Mouse (Mus musculus): ENCODE results near the gene Slc26a6. TPM values are rescaled to one million over a fixed set of nuclear protein-coding genes. Genes with fewer than 3 reads are reported as not detected.

Slc26a6 gene
- polyA plus RNA-seq, 1 experiment: 17.0 TPM

DNA sequence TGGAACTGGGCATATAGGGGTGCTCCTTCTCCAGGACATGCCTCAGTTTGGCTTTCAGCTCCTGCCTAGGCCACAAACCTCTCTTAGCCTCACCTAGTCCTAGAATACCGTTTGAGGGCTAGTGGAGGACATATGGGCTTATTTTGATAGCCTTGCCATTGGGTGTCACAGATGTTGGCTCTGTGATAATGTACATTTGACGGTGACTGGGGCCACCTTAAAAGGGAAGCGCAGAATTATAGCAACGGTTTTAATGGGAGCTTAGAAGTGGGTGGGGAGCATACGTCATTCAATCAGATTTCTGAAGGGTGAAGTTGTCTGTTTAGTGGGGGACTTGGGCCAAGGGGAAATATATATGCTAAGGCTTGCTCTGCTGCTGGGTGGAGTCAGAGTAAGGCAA lies 92.5 kb downstream of the Slc26a6 start:
- TF ChIP-seq CTCF (IDR thresholded peaks at IDR 0.05; ENCODE audit: insufficient read depth, low read length) (no peak), POLR2A (IDR thresholded peaks at IDR 0.05; ENCODE audit: borderline replicate concordance, extremely low read depth, low read depth, low read length) (no peak)
- no peak for DNase-seq
- no peaks in the 10 kb centered on the region for H3K4me1 ChIP-seq (ENCODE audit: control insufficient read depth, insufficient read depth, low read length)
- no peak overlapping the region for H3K4me3 ChIP-seq (replicated peaks; ENCODE audit: extremely low read depth, low read depth, low read length)
- WGBS: 82% methylated on average over 5 of the region's 5 CpGs

DNA sequence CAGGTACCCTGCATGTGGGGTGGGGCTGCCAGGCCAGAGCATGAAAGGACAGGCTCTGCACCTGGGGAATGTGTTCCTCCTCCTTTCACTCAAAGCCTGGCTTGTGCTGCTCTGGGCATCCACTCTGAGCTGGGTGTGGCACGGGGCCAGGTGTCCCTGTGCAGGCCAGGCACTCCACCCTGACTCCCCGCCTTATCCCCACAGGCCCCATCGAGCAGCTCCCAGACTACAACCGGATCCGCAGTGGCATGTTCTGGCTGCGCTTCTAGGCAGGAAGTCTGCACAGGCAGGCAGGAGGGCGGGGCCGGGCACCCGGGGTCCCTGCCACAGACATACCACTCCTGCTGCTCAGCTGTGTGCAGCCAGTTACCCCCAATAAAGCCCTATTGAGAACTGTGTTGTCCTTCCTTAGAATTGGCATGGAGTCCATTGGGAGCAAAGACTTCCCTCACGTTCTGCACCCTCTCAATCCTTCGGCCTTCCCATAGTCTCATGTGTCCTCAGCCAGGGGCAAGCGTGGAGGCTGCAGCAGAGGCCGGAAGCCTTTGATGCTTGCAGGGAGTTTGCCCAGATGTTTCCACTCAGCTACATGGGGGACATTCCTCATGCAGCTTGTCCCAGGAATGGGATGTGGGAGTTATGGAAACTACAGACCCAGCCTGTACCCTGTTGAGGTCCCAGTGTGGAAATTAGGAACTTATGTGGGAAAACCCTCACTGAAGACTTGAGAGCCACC lies 96.3 kb downstream of the Slc26a6 start:
- Histone ChIP-seq H3K4me3 (replicated peaks; ENCODE audit: extremely low read depth, low read depth, low read length) (no peak overlapping the region), H3K4me1 (ENCODE audit: control insufficient read depth, insufficient read depth, low read length) (no peaks in the 10 kb centered on the region)
- TF ChIP-seq CTCF (IDR thresholded peaks at IDR 0.05; ENCODE audit: insufficient read depth, low read length) (no peak), POLR2A (IDR thresholded peaks at IDR 0.05; ENCODE audit: borderline replicate concordance, extremely low read depth, low read depth, low read length) (no peak)
- WGBS: 50% methylated on average over 13 of the region's 13 CpGs
- DNase-seq: no peak

DNA sequence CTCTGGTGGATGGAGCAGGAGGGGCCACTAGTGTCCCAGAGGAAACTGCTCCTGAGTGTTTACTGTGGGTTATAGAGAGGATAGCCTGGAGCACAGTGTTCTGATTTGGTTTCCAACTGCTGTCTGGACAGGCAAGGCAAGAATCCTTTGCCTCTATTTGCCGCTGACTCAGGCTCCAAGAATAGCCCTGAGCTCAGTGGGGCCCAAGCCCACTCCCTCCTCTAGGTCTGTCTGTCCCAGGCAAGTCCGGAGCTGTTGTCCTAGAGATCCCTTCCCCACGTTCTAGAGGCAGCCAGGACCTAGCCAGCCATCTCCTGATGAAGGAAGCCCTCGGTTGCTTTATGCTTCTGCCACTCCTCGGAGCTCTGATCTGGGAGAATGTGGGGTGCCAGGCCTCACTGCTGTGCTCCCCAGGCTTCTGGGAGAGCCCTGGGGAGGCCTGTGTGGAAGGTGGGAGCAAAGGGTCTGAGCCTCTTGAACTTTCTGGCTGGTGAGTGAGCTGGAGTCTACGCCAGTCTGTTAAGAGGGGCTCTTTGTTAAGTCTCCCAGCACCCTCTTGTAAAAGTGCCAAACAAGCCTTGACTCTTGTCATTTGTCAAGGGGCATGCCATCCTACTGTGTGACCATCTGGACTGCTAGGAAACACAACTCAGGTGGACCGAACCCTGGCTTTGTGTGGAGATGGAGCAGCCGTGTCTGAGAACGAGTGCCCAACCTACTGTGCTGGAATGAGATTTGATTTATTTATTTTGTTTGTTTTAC lies 97.1 kb downstream of the Slc26a6 start:
- DNase-seq: no peak
- Histone ChIP-seq H3K4me3 (replicated peaks; ENCODE audit: extremely low read depth, low read depth, low read length) (no peak overlapping the region), H3K4me1 (ENCODE audit: control insufficient read depth, insufficient read depth, low read length) (no peaks in the 10 kb centered on the region)
- 77% methylated on average over 9 of the region's 9 CpGs for WGBS
- no peak for TF ChIP-seq CTCF (IDR thresholded peaks at IDR 0.05; ENCODE audit: insufficient read depth, low read length)
- TF ChIP-seq POLR2A (IDR thresholded peaks at IDR 0.05; ENCODE audit: borderline replicate concordance, extremely low read depth, low read depth, low read length): no peak

DNA sequence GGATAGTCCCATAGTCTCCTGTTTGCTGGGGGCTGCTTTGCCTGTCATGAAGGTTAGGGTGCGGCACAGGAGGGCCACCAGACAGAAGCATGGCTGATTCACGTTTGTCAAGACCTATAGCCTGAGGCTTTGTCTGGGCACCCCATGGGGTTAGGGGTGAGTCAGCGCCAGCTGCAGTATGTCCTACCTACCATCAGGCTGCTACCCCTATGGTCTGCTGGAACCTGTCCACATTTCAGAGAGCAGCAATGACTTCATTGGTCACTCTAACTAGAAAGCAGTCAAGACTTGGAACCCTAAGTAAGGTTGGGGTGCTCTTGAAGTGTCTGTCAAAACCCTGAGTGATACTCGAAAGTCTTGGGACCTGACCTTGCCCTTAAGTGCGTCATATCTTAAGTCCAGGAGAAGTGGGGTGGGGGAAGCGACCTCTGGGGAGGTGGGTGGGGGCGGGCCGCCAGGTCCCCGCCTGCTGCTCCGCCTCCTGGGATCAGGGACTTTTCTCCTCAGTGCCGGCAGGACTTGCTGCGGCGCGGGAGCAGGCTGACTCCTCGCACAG lies 100.1 kb downstream of the Slc26a6 start, which contains the start of gene Col7a1:
TSS of gene Col7a1 (plus strand) at position 506 of the 556 bp plus-strand sequence.
- WGBS: 15% methylated on average over 15 of the region's 15 CpGs
- Histone ChIP-seq H3K4me1 (ENCODE audit: control insufficient read depth, insufficient read depth, low read length) (no peaks in the 10 kb centered on the region), H3K4me3 (replicated peaks; ENCODE audit: extremely low read depth, low read depth, low read length) (no peak within 1 kb of the TSS)
- no peak for DNase-seq
- no peak for TF ChIP-seq POLR2A (IDR thresholded peaks at IDR 0.05; ENCODE audit: borderline replicate concordance, extremely low read depth, low read depth, low read length)
- TF ChIP-seq CTCF (IDR thresholded peaks at IDR 0.05; ENCODE audit: insufficient read depth, low read length): no peak

DNA sequence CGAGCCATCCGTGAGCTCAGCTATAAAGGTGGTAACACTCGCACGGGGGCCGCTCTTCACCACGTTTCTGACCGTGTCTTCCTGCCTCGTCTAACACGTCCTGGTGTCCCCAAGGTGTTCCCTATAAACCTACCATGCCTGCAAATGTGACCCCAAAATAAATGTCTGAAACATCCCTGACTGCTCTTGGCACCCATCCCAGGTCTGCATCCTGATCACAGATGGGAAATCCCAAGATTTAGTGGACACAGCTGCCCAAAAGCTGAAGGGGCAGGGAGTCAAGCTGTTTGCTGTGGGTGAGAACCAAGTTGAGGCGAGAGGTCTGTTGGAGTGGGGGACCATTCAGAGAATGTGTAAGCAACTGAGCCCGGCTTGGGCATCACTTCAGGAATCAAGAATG lies 102.2 kb downstream of the Slc26a6 start:
- 89% methylated on average over 11 of the region's 11 CpGs for WGBS
- TF ChIP-seq POLR2A (IDR thresholded peaks at IDR 0.05; ENCODE audit: borderline replicate concordance, extremely low read depth, low read depth, low read length) (no peak), CTCF (IDR thresholded peaks at IDR 0.05; ENCODE audit: insufficient read depth, low read length) (no peak)
- Histone ChIP-seq H3K4me1 (ENCODE audit: control insufficient read depth, insufficient read depth, low read length) (no peaks in the 10 kb centered on the region), H3K4me3 (replicated peaks; ENCODE audit: extremely low read depth, low read depth, low read length) (no peak overlapping the region)
- no peak for DNase-seq

DNA sequence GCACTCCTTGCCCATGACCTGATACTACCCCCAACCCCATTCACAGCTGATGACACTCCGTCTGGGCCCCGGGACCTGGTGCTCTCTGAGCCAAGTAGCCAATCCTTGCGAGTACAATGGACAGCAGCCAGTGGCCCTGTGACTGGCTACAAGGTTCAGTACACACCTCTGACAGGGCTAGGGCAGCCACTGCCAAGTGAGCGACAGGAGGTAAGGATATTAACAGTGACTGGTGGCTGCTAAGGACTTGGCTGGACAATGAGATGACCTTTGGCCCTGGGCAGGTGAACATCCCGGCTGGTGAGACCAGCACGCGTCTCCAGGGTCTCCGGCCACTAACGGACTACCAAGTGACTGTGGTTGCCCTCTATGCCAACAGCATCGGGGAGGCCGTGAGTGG lies 102.8 kb downstream of the Slc26a6 start:
- WGBS: 91% methylated on average over 11 of the region's 11 CpGs
- no peak overlapping the region for H3K4me3 ChIP-seq (replicated peaks; ENCODE audit: extremely low read depth, low read depth, low read length)
- no peak for DNase-seq
- TF ChIP-seq POLR2A (IDR thresholded peaks at IDR 0.05; ENCODE audit: borderline replicate concordance, extremely low read depth, low read depth, low read length) (no peak), CTCF (IDR thresholded peaks at IDR 0.05; ENCODE audit: insufficient read depth, low read length) (no peak)
- no peaks in the 10 kb centered on the region for H3K4me1 ChIP-seq (ENCODE audit: control insufficient read depth, insufficient read depth, low read length)

Other genes with a start within 250 kb of the Slc26a6 start
- gene Arih2, start 203.9 kb upstream of the Slc26a6 start, polyA plus RNA-seq (2012; rRNA removed): 24.6 and 35.4 TPM in 2 replicates
- gene Slc25a20, start 191.2 kb upstream of the Slc26a6 start, polyA plus RNA-seq (2012; rRNA removed): 22.3 and 24.4 TPM in 2 replicates
- 22.3 and 26.1 TPM in 2 replicates for gene Prkar2a, start 164.0 kb upstream of the Slc26a6 start, polyA plus RNA-seq (2012; rRNA removed)
- gene Ip6k2, start 69.5 kb upstream of the Slc26a6 start, polyA plus RNA-seq (2012; rRNA removed): 66.1 and 69.4 TPM in 2 replicates
- 34.1 and 42.9 TPM in 2 replicates for gene Nckipsd, start 44.9 kb upstream of the Slc26a6 start, polyA plus RNA-seq (2012; rRNA removed)
- gene Celsr3, start 27.0 kb upstream of the Slc26a6 start, polyA plus RNA-seq (2012; rRNA removed): 0.71 and 0.73 TPM in 2 replicates
- gene Tmem89, start 61.3 kb downstream of the Slc26a6 start, polyA plus RNA-seq (2012; rRNA removed): 0.17 and 0.26 TPM in 2 replicates
- gene Uqcrc1, start 83.3 kb downstream of the Slc26a6 start, polyA plus RNA-seq (2012; rRNA removed): 290 and 399 TPM in 2 replicates
- gene Col7a1, start 100.3 kb downstream of the Slc26a6 start, polyA plus RNA-seq (2012; rRNA removed): 7.1 and 12.2 TPM in 2 replicates
- gene Ucn2, start 132.7 kb downstream of the Slc26a6 start, polyA plus RNA-seq (2012; rRNA removed): 1.0 and 2.3 TPM in 2 replicates
- 49.4 and 59.8 TPM in 2 replicates for gene Pfkfb4, start 138.5 kb downstream of the Slc26a6 start, polyA plus RNA-seq (2012; rRNA removed)
- gene Shisa5, start 185.3 kb downstream of the Slc26a6 start, polyA plus RNA-seq (2012; rRNA removed): 918 and 1,083 TPM in 2 replicates
- gene Trex1, start 206.5 kb downstream of the Slc26a6 start, polyA plus RNA-seq (2012; rRNA removed): 83.7 and 86.9 TPM in 2 replicates
- gene Atrip, start 220.8 kb downstream of the Slc26a6 start, polyA plus RNA-seq (2012; rRNA removed): 18.8 and 21.9 TPM in 2 replicates
- 3.5 and 3.7 TPM in 2 replicates for gene Ccdc51, start 229.2 kb downstream of the Slc26a6 start, polyA plus RNA-seq (2012; rRNA removed)
- gene Tma7, start 229.3 kb downstream of the Slc26a6 start, polyA plus RNA-seq (2012; rRNA removed): 13.4 and 19.0 TPM in 2 replicates
- 54.1 and 61.4 TPM in 2 replicates for gene Plxnb1, start 242.1 kb downstream of the Slc26a6 start, polyA plus RNA-seq (2012; rRNA removed)